Mouse (Mus musculus) stomach, embryonic 15.5 days (tissue): ENCODE measurements around the gene Zfp846. TPM values are rescaled to one million over a fixed set of nuclear protein-coding genes. Genes with fewer than 3 reads are reported as not detected.

Source experiments
- ATAC-seq: fragments of 200-750 bp; cut with Nextera tagmentation; 2 replicates; pipeline ENCODE4 v1.8.0; 2017; ENCODE audit warnings: low read depth, moderate number of reproducible peaks, moderate TSS enrichment; ENCODE audit not compliant: insufficient read depth, low FRiP score
- H3K27ac ChIP-seq: fragments of 300-500 bp; sonication (generic); 2 replicates; pipeline ENCODE4 v1.5.1; 2015; ENCODE audit warnings: mild to moderate bottlenecking, inconsistent platforms
- H3K27me3 ChIP-seq: fragments of 300-500 bp; sonication (generic); replicated peaks from 2 replicates; pipeline ENCODE4 v1.6.1; 2015; ENCODE audit warnings: inconsistent platforms
- H3K36me3 ChIP-seq: fragments of 300-500 bp; sonication (generic); 2 replicates; pipeline ENCODE4 v1.6.1; 2015; ENCODE audit warnings: inconsistent platforms
- H3K4me1 ChIP-seq: fragments of 300-500 bp; sonication (generic); 2 replicates; pipeline ENCODE4 v1.6.1; 2015; ENCODE audit warnings: inconsistent platforms
- H3K4me2 ChIP-seq: fragments of 300-500 bp; sonication (generic); 2 replicates; pipeline ENCODE4 v1.6.1; 2015; ENCODE audit warnings: mild to moderate bottlenecking, inconsistent platforms
- H3K4me3 ChIP-seq: fragments of 300-500 bp; sonication (generic); replicated peaks from 2 replicates; pipeline ENCODE4 v1.5.1; 2015; ENCODE audit warnings: inconsistent platforms
- H3K9ac ChIP-seq: fragments of 300-500 bp; sonication (generic); 2 replicates; pipeline ENCODE4 v1.6.1; 2015; ENCODE audit warnings: inconsistent platforms
- H3K9me3 ChIP-seq: fragments of 300-500 bp; sonication (generic); 2 replicates; pipeline ENCODE4 v1.6.1; 2016; ENCODE audit warnings: inconsistent platforms
- WGBS: fragments of 180-500 bp; shearing (Covaris S2); methylation state at CpG from one replicate; pipeline ENCODE4 v1.1.7; 2015; 5-methylcytosine and 5-hydroxymethylcytosine counted together
- polyA plus RNA-seq: library from polyadenylated mRNA; unstranded; fragments of >200 nt; fragmentation: Nextera tagmentation; extraction: Ambion mirVana; gene quantifications from 2 replicates; pipeline ENCODE4 v1.2.1, GENCODE M21; 2015

The Zfp846 gene
- polyA plus RNA-seq, 1 experiment from 2014 or later: 17.8 TPM

- Histone ChIP-seq H3K9me3 (no peaks in the 10 kb centered on the region), H3K27me3 (no peaks in the 10 kb centered on the region), H3K4me3 (no peak overlapping the region), H3K4me1 (peaks cover 13% of the 10 kb centered on the region), H3K9ac (no peak overlapping the region), H3K4me2 (no peak overlapping the region), H3K36me3 (peaks cover 10% of the 10 kb centered on the region; the same call in 1 of the 2 replicates), H3K27ac (no peak overlapping the region)
- WGBS: 90% methylated on average over 4 of the region's 4 CpGs
- ATAC-seq: no peak
These were observed 58.4 kb downstream of the Zfp846 start for GRCm38 (mm10) chr9:20639486-20639885.

GRCm38 (mm10) chr9:20641501-20641900 is 60.4 kb downstream of the Zfp846 start:
- Histone ChIP-seq H3K4me2 (peak overlapping the region; percentile 97), H3K27me3 (no peaks in the 10 kb centered on the region), H3K27ac (0 out of 2 replicates have a peak overlapping the region, but pooled peaks have one; percentile 97), H3K36me3 (peaks cover 10% of the 10 kb centered on the region; the same call in 1 of the 2 replicates), H3K9me3 (no peaks in the 10 kb centered on the region), H3K4me1 (peaks cover 18% of the 10 kb centered on the region), H3K4me3 (peak overlapping the region; percentile 89), H3K9ac (peak overlapping the region; percentile 87)
- WGBS: 14% methylated on average over 6 of the region's 6 CpGs
- no peak for ATAC-seq

- peak within 1 kb of the TSS; percentile 89 for H3K4me3 ChIP-seq
- under 1% methylated on average over 51 of the region's 51 CpGs for WGBS
- peaks cover 9% of the 10 kb centered on the region; the same call in 1 of the 2 replicates for H3K36me3 ChIP-seq
- peaks cover 18% of the 10 kb centered on the region for H3K4me1 ChIP-seq
- peak within 1 kb of the TSS; percentile 97 for H3K4me2 ChIP-seq
- no peaks in the 10 kb centered on the region for H3K9me3 ChIP-seq
- ATAC-seq: peak; percentile 89
- H3K27ac ChIP-seq: peak within 1 kb of the TSS; percentile 97
- peak within 1 kb of the TSS; percentile 88 for H3K9ac ChIP-seq
- H3K27me3 ChIP-seq: no peaks in the 10 kb centered on the region
These were observed 61.2 kb downstream of the Zfp846 start, which contains the start of gene Ubl5 for GRCm38 (mm10) chr9:20642101-20642895. Ubl5 (plus strand) TSS chr9:20642878.

GRCm38 (mm10) chr9:20642896-20643466 is 61.9 kb downstream of the Zfp846 start:
- under 1% methylated on average over 30 of the region's 30 CpGs for WGBS

GRCm38 (mm10) chr9:20643781-20644180 is 62.7 kb downstream of the Zfp846 start:
- peaks cover 18% of the 10 kb centered on the region for H3K4me1 ChIP-seq
- peaks cover 6% of the 10 kb centered on the region; the same call in 1 of the 2 replicates for H3K36me3 ChIP-seq
- peak overlapping the region; percentile 88; the same call in 1 of the 2 replicates for H3K9ac ChIP-seq
- ATAC-seq: no peak
- H3K27me3 ChIP-seq: no peaks in the 10 kb centered on the region
- H3K4me2 ChIP-seq: peak overlapping the region; percentile 97
- peak overlapping the region; percentile 97 for H3K27ac ChIP-seq
- WGBS: 6% methylated on average over 13 of the region's 13 CpGs
- H3K9me3 ChIP-seq: no peaks in the 10 kb centered on the region
- peak overlapping the region; percentile 89 for H3K4me3 ChIP-seq

More at GRCm38 (mm10) chr9:20642896-20643466, 61.9 kb downstream of the Zfp846 start:
- Histone ChIP-seq H3K4me2 (peak overlapping the region; percentile 97), H3K36me3 (peaks cover 8% of the 10 kb centered on the region; the same call in 1 of the 2 replicates), H3K9me3 (no peaks in the 10 kb centered on the region), H3K27ac (peak overlapping the region; percentile 97), H3K9ac (peak overlapping the region; percentile 88), H3K4me3 (peak overlapping the region; percentile 89), H3K27me3 (no peaks in the 10 kb centered on the region), H3K4me1 (peaks cover 18% of the 10 kb centered on the region)
- ATAC-seq: peak; percentile 80

GRCm38 (mm10) chr9:20644360-20645081 is 63.4 kb downstream of the Zfp846 start, which contains the start of gene Fbxl12:
Fbxl12 (minus strand) TSS chr9:20644767.
- H3K4me2 ChIP-seq: peak within 1 kb of the TSS; percentile 97
- ATAC-seq: no peak
- peak within 1 kb of the TSS; percentile 97 for H3K27ac ChIP-seq
- WGBS: under 1% methylated on average over 43 of the region's 43 CpGs
- no peaks in the 10 kb centered on the region for H3K27me3 ChIP-seq
- H3K9ac ChIP-seq: peak within 1 kb of the TSS; percentile 88
- H3K4me3 ChIP-seq: peak within 1 kb of the TSS; percentile 89
- H3K9me3 ChIP-seq: no peaks in the 10 kb centered on the region
- H3K36me3 ChIP-seq: no peaks in the 10 kb centered on the region
- peaks cover 18% of the 10 kb centered on the region for H3K4me1 ChIP-seq

- no peaks in the 10 kb centered on the region for H3K36me3 ChIP-seq
- H3K4me3 ChIP-seq: peak overlapping the region; percentile 89
- WGBS: 3% methylated on average over 17 of the region's 17 CpGs
- H3K4me2 ChIP-seq: peak overlapping the region; percentile 97
- peak overlapping the region; percentile 85 for H3K27ac ChIP-seq
- no peaks in the 10 kb centered on the region for H3K27me3 ChIP-seq
- H3K9me3 ChIP-seq: no peaks in the 10 kb centered on the region
- H3K9ac ChIP-seq: peak overlapping the region; percentile 88
- H3K4me1 ChIP-seq: peaks cover 18% of the 10 kb centered on the region
- ATAC-seq: no peak
These were observed 64.0 kb downstream of the Zfp846 start for GRCm38 (mm10) chr9:20645121-20645520.

GRCm38 (mm10) chr9:20651602-20652259 is 70.6 kb downstream of the Zfp846 start, which contains the start of gene Pin1:
Pin1 (plus strand) TSS chr9:20652095.
- under 1% methylated on average over 45 of the region's 45 CpGs for WGBS
- no peaks in the 10 kb centered on the region for H3K9me3 ChIP-seq
- H3K36me3 ChIP-seq: peaks cover 21% of the 10 kb centered on the region; the same call in 1 of the 2 replicates
- peak within 1 kb of the TSS; percentile 71 for H3K4me2 ChIP-seq
- no peaks in the 10 kb centered on the region for H3K27me3 ChIP-seq
- peak within 1 kb of the TSS; percentile 97 for H3K4me3 ChIP-seq
- peaks cover 29% of the 10 kb centered on the region for H3K4me1 ChIP-seq
- H3K27ac ChIP-seq: peak within 1 kb of the TSS; percentile 26; the same call in 1 of the 2 replicates
- ATAC-seq: peak; percentile 100
- H3K9ac ChIP-seq: peak within 1 kb of the TSS; percentile 84

GRCm38 (mm10) chr9:20652260-20652658 is 71.2 kb downstream of the Zfp846 start:
- ATAC-seq: no peak
- 0% methylated on average over 25 of the region's 25 CpGs for WGBS
- Histone ChIP-seq H3K36me3 (peaks cover 22% of the 10 kb centered on the region; the same call in 1 of the 2 replicates), H3K9me3 (no peaks in the 10 kb centered on the region), H3K4me2 (peak overlapping the region; percentile 71), H3K4me3 (peak overlapping the region; percentile 97), H3K27me3 (no peaks in the 10 kb centered on the region), H3K9ac (peak overlapping the region; percentile 84), H3K27ac (peak overlapping the region; percentile 26; the same call in 1 of the 2 replicates), H3K4me1 (peaks cover 29% of the 10 kb centered on the region)

GRCm38 (mm10) chr9:20653859-20654258 is 72.8 kb downstream of the Zfp846 start:
- Histone ChIP-seq H3K27ac (no peak overlapping the region), H3K27me3 (no peaks in the 10 kb centered on the region), H3K9ac (no peak overlapping the region), H3K9me3 (no peaks in the 10 kb centered on the region), H3K4me3 (no peak overlapping the region), H3K4me1 (peaks cover 29% of the 10 kb centered on the region), H3K4me2 (no peak overlapping the region), H3K36me3 (peaks cover 37% of the 10 kb centered on the region)
- WGBS: 89% methylated on average over 3 of the region's 3 CpGs
- ATAC-seq: no peak
